Mouse (Mus musculus) hindbrain, embryonic 16.5 days (tissue): ENCODE results near the gene Clec10a. TPM values are rescaled to one million over a fixed set of nuclear protein-coding genes. Genes with fewer than 3 reads are reported as not detected.
"Not testable (repeated sequence)": the region's sequence is repeated elsewhere in the genome, so short reads cannot be mapped to it uniquely, and the experiment has no call there.

Experiments used
- ATAC-seq: fragments of 200-750 bp; cut with Nextera tagmentation; 2 replicates; pipeline ENCODE4 v1.8.0; 2017; ENCODE audit warnings: moderate TSS enrichment, moderate library complexity
- H3K27ac ChIP-seq: fragments of 300-500 bp; sonication (generic); 2 replicates; pipeline ENCODE4 v1.5.1; 2014; ENCODE audit warnings: low read depth, mild to moderate bottlenecking, control low read depth, low read length, moderate library complexity
- H3K27me3 ChIP-seq: fragments of 300-500 bp; sonication (generic); replicated peaks from 2 replicates; pipeline ENCODE4 v1.6.1; 2014; ENCODE audit warnings: low read length; ENCODE audit not compliant: control insufficient read depth, insufficient read depth
- H3K36me3 ChIP-seq: fragments of 300-500 bp; sonication (generic); 2 replicates; pipeline ENCODE4 v1.6.1; 2014; ENCODE audit warnings: mild to moderate bottlenecking, low read length, moderate library complexity, mixed read lengths; ENCODE audit not compliant: control insufficient read depth, insufficient read depth
- H3K4me1 ChIP-seq: fragments of 300-500 bp; sonication (generic); 2 replicates; pipeline ENCODE4 v1.6.1; 2014; ENCODE audit warnings: low read depth, low read length; ENCODE audit not compliant: control insufficient read depth, insufficient read depth
- H3K4me2 ChIP-seq: fragments of 300-500 bp; sonication (generic); 2 replicates; pipeline ENCODE4 v1.6.1; 2014; ENCODE audit warnings: mild to moderate bottlenecking, low read length, control low read depth, moderate library complexity
- H3K4me3 ChIP-seq: fragments of 300-500 bp; sonication (generic); 2 replicates; pipeline ENCODE4 v1.5.1; 2014; ENCODE audit warnings: mild to moderate bottlenecking, low read length, control low read depth, moderate library complexity
- H3K9ac ChIP-seq: fragments of 300-500 bp; sonication (generic); 2 replicates; pipeline ENCODE4 v1.6.1; 2014; ENCODE audit warnings: low read depth, mild to moderate bottlenecking, control low read depth, low read length, moderate library complexity
- H3K9me3 ChIP-seq: fragments of 300-500 bp; sonication (generic); 2 replicates; pipeline ENCODE4 v1.6.1; 2014; ENCODE audit warnings: mild to moderate bottlenecking, low read length, moderate library complexity; ENCODE audit not compliant: control insufficient read depth
- WGBS: fragments of 180-500 bp; shearing (Covaris S2); extraction: QIAGEN DNeasy Blood & Tissue Kit; methylation state at CpG from one replicate; pipeline ENCODE4 v1.1.7; 2014; 5-methylcytosine and 5-hydroxymethylcytosine counted together
- polyA plus RNA-seq: library from polyadenylated mRNA; unstranded; fragments of >200 nt; fragmentation: Nextera tagmentation; extraction: Ambion mirVana; gene quantifications from 2 replicates; pipeline ENCODE4 v1.2.1, GENCODE M21; 2015

Gene Clec10a
- polyA plus RNA-seq, 1 experiment from 2014 or later: 1.2 TPM

GRCm38 (mm10) chr11:70162336-70162735 lies 6.3 kb downstream of the Clec10a start:
- H3K27me3 ChIP-seq: no peaks in the 10 kb centered on the region
- ATAC-seq: no peak
- 67% methylated on average over 3 of the region's 3 CpGs for WGBS
- H3K27ac ChIP-seq: no peak overlapping the region
- no peaks in the 10 kb centered on the region for H3K4me1 ChIP-seq
- no peaks in the 10 kb centered on the region for H3K9me3 ChIP-seq
- H3K36me3 ChIP-seq: no peaks in the 10 kb centered on the region
- H3K9ac ChIP-seq: no peak overlapping the region
- no peak overlapping the region for H3K4me2 ChIP-seq
- H3K4me3 ChIP-seq: no peak overlapping the region

- 74% methylated on average over 16 of the region's 16 CpGs for WGBS
- no peak for ATAC-seq
- H3K27me3 ChIP-seq: no peaks in the 10 kb centered on the region
- no peaks in the 10 kb centered on the region for H3K9me3 ChIP-seq
- no peaks in the 10 kb centered on the region for H3K4me1 ChIP-seq
- no peaks in the 10 kb centered on the region for H3K36me3 ChIP-seq
- H3K4me3 ChIP-seq: no peak overlapping the region
- H3K27ac ChIP-seq: no peak overlapping the region
- no peak overlapping the region for H3K4me2 ChIP-seq
- H3K9ac ChIP-seq: no peak overlapping the region
These were observed 10.2 kb downstream of the Clec10a start for GRCm38 (mm10) chr11:70165972-70166921.

- ATAC-seq: no peak
- 75% methylated on average over 7 of the region's 7 CpGs for WGBS
- Histone ChIP-seq H3K4me3 (no peak overlapping the region), H3K27me3 (no peaks in the 10 kb centered on the region), H3K27ac (no peak overlapping the region), H3K4me1 (no peaks in the 10 kb centered on the region), H3K9ac (no peak overlapping the region), H3K36me3 (no peaks in the 10 kb centered on the region), H3K4me2 (no peak overlapping the region), H3K9me3 (no peaks in the 10 kb centered on the region)
These were observed 12.1 kb downstream of the Clec10a start for GRCm38 (mm10) chr11:70168136-70168535.

DNA sequence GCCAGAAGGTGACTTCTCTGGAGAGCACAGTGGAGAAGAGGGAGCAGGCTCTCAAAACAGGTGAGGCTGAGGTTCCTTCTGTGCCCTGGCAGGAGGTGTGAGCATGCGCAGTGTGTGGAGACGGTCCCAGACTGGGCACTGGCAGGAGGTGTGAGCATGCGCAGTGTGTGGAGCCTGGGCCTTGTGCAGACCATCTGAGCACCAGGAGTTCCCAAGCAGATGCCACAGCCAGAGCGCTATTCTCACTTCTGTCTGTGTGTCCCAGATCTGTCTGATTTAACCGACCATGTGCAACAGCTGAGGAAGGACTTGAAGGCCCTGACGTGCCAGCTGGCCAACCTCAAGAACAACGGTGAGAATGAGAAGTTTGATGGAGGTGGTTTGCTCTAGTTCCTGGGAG lies 13.5 kb downstream of the Clec10a start:
- not testable (repeated sequence) for H3K36me3 ChIP-seq, H3K4me1 ChIP-seq, H3K4me3 ChIP-seq, ATAC-seq, H3K27me3 ChIP-seq, H3K9me3 ChIP-seq, H3K9ac ChIP-seq, H3K4me2 ChIP-seq, H3K27ac ChIP-seq
- 91% methylated on average over 7 of the region's 7 CpGs for WGBS

- no peak overlapping the region for H3K4me3 ChIP-seq
- no peaks in the 10 kb centered on the region for H3K27me3 ChIP-seq
- no peak overlapping the region for H3K4me2 ChIP-seq
- no peak overlapping the region for H3K27ac ChIP-seq
- 71% methylated on average over 7 of the region's 7 CpGs for WGBS
- ATAC-seq: no peak
- H3K36me3 ChIP-seq: no peaks in the 10 kb centered on the region
- no peak overlapping the region for H3K9ac ChIP-seq
- H3K4me1 ChIP-seq: no peaks in the 10 kb centered on the region
- no peaks in the 10 kb centered on the region for H3K9me3 ChIP-seq
These were observed 14.3 kb downstream of the Clec10a start for GRCm38 (mm10) chr11:70170291-70170690.

DNA sequence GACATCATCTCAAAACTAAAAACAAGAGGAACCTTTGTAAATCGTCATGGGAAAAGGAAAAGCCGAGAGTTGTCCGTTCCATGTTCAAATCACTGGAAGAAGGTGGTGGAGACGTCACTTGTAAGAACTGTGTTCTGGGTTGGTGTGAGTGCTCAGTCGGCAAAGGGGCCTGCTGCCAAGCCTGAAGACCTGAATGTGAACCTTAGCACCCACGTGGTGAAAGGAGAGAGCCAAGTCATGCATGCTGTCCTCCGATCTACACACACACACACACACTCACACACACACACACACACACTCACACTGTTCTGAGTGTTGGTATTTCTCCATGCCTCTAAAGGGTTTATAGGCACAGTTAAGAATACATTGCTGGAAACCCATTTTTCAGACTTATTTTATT lies 15.2 kb downstream of the Clec10a start:
- Histone ChIP-seq H3K36me3 (no peaks in the 10 kb centered on the region), H3K9ac (no peak overlapping the region), H3K27me3 (no peaks in the 10 kb centered on the region), H3K4me1 (no peaks in the 10 kb centered on the region), H3K9me3 (0 out of 2 replicates have a peak, but pooled peaks cover 2% of the 10 kb centered on the region), H3K4me3 (no peak overlapping the region), H3K4me2 (no peak overlapping the region), H3K27ac (no peak overlapping the region)
- ATAC-seq: no peak
- 83% methylated on average over 7 of the region's 7 CpGs for WGBS

- 62% methylated on average over 3 of the region's 3 CpGs for WGBS
- H3K4me2 ChIP-seq: no peak overlapping the region
These were observed 15.8 kb downstream of the Clec10a start for GRCm38 (mm10) chr11:70171847-70172246.

DNA sequence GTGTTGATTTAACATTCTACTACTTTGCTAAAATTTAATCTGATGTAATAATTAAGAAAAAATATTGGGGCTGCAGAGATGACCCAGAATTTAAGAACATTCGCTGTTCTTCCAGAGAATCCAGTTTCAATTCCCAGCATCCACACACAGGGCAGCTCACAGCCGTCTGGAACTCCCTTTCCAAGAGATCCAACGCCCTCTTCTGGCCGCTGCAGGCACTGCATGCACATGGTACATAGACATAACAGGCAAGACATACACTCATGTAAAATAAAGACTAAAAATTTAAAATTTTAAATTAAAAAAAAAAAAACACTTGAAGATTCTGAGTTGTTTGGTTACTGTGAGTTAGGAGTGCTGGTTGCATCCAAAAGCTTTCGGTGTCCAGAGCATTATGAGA lies 16.3 kb downstream of the Clec10a start:
- Histone ChIP-seq H3K4me3 (no peak overlapping the region), H3K9me3 (0 out of 2 replicates have a peak, but pooled peaks cover 2% of the 10 kb centered on the region), H3K36me3 (no peaks in the 10 kb centered on the region), H3K4me1 (no peaks in the 10 kb centered on the region), H3K4me2 (no peak overlapping the region), H3K27me3 (no peaks in the 10 kb centered on the region), H3K27ac (no peak overlapping the region), H3K9ac (no peak overlapping the region)
- WGBS: 58% methylated on average over 5 of the region's 5 CpGs
- no peak for ATAC-seq

More at GRCm38 (mm10) chr11:70171847-70172246, 15.8 kb downstream of the Clec10a start:
- Histone ChIP-seq H3K36me3 (no peaks in the 10 kb centered on the region), H3K27me3 (no peaks in the 10 kb centered on the region), H3K9ac (no peak overlapping the region), H3K9me3 (0 out of 2 replicates have a peak, but pooled peaks cover 2% of the 10 kb centered on the region), H3K4me1 (no peaks in the 10 kb centered on the region), H3K4me3 (no peak overlapping the region), H3K27ac (no peak overlapping the region)
- ATAC-seq: no peak

DNA sequence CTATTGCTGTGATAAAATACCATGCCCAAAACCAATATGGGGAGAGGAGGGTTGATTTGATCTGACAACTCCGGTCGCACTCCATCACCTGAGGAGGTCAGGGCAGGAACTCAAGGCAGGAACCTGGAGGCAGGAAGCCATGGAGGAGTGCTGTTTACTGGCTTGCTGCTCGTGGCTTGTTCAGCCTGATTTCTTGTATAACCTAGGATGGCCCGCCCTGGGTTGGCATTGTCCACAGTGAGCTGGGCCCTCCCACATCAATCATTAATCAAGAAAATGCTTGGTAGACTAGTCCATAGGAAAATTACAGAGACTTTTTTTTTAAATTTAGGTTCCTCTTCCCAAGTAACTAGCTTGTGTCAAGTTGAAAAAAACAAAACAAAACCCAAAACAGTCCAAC lies 18.5 kb downstream of the Clec10a start:
- Histone ChIP-seq H3K4me2 (no peak overlapping the region), H3K27me3 (no peaks in the 10 kb centered on the region), H3K27ac (no peak overlapping the region), H3K4me1 (no peaks in the 10 kb centered on the region), H3K36me3 (no peaks in the 10 kb centered on the region), H3K4me3 (no peak overlapping the region), H3K9ac (no peak overlapping the region), H3K9me3 (0 out of 2 replicates have a peak, but pooled peaks cover 2% of the 10 kb centered on the region)
- no peak for ATAC-seq
- 83% methylated on average over 4 of the region's 4 CpGs for WGBS
